Mouse (Mus musculus): ENCODE measurements at regions not wholly inside any gene's neighbourhood (a gene's known extent, or its start where the extent isn't known, plus 50 kb on each side); places are given as distances from the start of the nearest gene placed in this dataset.

DNA sequence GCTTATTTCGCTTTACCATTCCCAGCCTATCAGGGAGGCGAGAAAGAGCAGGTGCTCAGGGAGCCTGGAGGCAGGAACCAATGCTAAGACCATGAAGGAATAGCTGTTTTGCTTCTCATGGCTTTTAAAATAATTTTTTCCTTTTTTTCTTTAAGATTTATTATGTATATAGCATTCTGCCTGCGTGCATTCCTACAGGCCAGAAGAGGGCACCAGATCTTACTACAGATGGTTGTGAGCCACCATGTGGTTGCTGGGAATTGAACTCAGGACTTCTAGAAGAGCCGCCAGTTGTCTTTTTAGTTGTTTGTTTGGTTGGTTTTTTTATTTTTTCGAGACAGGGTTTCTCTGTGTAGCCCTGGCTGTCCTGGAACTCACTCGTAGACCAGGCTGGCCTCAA lies 113.6 kb upstream of the Armc2 start:
- DNase-seq = no peak

DNA sequence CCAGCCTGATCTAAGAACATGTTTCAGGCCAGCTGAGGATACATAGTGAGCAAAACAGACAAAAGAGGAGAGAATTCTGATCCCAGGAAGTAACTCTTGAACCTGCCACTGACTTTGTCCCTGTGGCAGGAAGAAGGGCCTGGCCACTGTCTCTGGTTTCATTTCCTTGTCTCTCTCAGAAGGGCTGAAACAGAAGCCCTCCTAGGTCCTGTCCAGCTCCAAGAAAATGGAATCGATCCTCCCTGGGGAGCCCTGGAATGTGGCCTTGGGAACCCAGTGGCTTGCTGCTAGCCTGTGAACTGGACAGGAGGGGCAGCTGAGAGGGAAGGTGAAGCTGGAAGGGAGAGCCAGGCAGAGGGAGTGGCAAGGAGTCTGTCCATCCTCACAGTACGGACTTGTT lies 113.1 kb upstream of the Armc2 start:
- DNase-seq = no peak

DNA sequence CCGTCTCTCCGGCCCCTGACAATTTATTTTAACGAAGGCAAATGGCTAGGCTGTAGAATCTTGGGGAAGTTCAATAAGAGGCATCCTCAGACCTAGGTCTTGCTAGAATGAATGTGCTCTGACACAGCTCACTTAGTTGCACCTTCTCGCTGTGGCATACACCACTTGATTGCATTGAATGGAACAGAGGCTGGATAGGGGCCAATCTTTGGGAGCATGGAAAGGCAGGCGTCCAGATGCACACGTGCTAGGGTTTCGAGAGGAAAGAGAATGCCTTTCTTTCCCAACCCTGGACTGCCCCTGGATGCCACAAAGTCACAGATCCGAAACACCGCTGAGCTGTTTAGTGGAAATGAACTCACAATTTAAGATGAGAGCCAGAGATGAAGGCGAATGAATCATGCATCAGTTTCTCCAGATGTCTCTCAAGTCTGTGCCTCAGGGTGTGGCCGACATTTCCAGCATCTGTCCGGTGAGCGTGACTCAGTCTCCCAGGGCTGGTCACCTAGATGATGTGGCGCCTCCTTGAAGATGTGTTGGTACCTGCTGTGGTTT lies 109.7 kb upstream of the Armc2 start:
- no peak for DNase-seq

DNA sequence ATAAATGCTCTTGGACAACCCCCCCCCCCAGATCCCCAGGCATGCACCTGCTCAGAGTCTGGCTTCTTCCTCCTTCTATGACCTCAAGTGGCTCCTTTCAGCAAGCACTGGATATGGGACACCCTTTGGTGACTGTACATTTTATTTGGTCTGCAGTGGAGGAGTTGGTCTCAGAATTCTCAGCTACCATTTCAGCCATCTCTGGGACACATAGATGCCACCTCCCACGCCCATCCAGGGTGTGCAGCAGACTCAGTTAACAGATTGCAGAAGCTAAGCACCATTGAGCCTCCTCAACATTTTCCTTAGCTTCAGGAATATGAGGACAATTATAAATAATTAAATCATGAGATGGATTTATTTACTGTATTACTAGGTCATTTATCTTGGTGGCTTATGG lies 108.6 kb upstream of the Armc2 start:
- no peak for DNase-seq

DNA sequence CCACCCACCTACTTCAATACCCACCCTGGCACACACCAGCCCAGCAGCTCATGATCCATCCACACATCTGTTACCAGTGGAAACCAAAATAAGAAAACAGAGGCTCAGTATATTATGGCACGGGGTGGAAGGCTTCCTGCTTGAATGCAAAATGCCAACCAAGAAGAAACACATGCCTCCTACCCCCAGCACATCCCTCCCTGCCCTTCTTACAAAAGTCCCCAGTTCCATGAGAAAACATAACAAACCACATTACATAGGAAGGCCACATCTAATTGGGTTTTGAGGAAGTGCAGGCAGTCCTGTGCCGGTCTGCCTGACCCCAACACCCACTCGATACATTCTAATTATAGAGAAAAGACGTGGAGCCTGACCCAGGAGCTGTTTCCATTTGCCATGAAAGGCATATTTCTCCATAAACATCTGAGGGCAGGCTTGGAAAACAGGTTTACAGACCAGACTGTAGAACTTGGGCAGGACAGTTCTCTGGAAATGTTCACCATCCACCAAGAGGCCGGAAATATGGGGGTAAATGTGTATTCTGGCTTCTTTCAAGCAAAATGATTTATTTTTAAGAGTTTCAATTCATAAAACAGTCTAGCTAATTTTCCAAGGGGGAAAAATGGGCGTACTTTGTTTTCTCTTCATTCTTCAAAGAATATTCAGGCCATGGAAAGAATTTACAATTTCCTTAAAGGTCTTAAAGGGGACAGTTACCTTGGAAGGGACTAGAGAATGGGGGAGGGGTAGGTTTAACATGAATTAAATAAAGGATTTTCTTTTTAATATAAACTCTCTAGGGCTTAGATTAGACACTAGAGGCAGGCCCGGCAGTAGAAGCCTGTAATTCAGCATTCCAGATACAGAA lies 104.8 kb upstream of the Armc2 start:
- no peak for DNase-seq

DNA sequence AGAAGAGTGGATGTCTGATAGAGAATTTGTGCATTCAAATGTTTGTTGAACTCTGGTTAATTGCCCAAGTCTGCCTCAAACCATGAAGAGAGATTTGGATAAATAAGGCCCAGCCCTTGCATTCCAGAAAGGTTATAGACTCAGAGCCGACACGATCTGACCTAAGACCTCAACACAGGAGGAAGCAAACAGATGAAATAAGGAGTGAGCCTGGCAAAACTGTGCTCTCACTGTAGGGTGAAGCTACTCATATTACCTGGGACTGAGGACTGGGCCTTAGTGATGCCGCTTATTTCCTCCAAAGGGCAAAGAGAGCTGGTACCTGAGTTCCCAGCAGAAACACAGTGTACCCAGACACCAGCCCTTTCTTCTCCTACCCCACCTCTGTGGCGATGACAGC lies 103.7 kb upstream of the Armc2 start:
- DNase-seq = no peak

DNA sequence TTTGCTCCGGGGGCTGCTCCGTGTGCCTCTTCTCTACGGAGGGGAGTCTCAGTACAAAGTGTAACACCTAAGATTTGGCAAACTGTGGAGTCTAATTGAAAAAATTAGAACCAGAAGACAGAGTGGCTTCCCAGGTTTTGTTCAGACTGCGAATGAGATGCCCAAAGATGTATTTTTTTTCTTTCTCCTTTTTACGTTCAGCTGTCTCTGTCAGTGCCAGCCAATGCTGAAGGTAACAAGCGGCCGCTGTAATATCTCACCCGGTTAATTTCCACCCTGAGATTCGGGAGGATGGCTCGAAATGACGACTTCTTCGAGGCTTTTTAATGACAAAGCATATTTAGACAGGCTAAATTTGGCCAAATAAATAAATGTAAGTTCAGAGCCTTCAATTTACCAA lies 101.1 kb upstream of the Armc2 start:
- no peak for DNase-seq

DNA sequence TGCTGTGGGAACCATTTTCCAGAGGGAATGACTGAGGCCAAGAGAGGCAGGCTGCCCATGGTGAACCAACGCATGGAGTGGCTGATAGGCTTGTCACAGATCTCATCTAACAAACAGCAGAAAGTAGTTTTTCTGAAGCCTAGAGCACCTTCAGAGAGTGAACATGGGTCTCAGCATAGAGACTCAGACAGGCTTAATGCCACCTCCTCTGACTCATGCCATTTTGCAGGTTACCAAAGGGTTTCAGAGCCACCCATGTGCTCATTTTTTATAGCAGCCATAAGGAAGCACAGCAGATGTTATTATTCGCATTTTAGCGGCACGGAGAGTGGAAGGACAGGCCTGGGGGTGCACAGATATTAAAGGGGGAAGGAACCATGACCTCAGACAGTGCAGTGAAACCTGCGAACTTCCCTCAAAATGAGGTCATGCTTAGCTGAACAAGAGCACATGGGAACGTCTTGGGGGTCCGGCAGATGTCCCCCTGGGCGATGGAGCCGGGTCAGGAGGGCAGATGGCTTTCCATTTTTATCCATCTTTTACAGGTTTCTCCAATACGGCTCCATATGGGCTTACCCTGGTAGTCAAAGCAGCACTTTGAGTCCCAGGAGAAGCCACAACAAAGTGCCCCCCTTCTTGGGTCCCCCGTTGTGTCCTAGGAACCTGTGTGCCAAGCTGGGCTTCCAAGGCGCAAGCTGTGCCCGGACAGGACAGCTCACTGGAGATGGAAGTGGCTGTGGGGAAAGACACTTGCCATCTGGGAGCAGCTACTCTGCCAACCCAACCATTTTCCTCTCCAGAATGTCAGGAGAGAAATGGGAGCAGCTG lies 100.3 kb upstream of the Armc2 start:
- DNase-seq = no peak

DNA sequence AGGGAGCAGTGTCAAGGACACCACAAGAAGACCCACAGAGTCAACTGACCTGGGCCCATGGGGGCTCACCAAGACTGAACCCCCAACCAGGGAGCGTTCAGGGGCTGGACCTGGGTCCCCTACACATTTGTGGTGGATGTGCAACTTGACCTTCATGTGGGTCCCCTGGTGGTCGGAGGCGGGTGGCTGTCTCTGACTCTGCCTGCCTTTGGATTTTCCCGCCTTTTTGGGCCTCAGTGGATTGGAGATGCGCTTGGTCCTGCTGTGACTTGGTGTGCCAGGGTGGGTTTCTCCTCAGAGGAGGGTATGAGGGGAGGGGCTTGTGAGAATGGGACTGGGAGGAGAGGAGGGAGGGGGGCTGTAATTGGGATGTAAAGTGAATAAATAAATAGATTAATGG lies 99.3 kb upstream of the Armc2 start:
- no peak for DNase-seq

DNA sequence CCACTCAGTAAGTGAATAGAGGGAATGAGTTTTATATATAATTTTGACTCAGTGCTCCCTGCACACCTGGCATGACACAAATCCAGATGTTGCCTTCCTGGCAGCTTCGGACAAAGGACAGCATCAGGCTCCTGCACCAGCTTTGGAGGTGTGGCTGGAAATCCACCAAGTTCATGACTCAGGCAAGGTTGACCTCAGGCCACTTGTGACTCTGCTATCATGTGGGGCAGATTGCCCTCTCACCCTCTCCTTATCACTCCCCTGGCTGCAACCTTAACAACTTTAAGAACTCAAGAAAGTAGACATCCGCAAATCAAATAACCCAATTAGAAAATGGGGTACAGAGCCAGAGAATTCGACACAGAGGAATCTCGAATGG lies 97.7 kb upstream of the Armc2 start:
- DNase-seq = no peak

DNA sequence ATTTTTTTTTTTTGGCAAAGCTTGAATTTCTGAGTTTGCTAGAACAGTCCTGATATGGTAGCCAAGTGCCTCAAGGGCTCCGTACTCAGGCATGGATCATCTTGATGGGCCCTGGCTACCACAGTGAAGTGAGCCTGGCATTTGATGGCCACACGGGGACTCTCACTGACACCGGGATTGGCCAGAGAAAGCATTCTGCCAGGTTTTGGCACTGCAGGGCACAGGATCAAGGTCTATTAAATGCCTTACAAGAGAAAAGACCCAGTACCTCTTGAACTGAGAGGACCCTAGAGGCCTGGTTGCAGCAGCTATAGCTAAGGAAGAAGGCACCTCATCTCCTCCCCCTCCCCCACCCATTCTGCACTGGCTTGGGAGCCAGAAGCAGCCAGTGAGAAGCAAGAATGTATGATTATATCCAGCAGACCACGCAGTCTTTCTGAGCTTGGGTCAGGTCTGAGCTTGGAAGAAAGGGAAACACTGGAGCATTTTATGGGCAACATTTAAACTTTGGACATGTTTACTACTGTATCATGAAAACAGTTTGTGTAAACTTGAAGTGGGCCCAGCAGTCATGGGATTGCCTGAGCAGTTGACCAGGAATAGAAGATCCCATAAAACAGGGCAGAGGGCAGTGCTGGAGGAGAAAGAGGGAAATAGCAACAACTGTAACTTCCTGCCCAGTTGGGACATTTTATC lies 97.1 kb upstream of the Armc2 start:
- no peak for DNase-seq

DNA sequence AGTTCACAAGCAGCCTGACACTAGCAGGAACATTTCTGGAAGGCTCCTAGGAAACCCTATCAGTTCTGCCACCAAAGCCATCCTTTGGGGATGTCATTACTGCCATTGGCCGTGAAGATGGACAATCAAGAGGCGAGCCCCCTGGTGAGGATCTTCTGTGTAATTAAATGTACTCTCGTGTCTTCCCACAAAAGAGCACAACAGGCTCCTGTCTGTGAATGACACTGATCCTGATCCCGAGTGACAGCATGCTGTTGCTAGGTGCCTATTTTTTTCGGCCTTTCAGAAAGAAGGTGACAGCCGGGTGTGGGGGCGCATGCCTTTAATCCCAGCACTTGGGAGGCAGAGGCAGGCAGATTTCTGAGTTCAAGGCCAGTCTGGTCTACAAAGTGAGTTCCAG lies 92.5 kb upstream of the Armc2 start:
- no peak for DNase-seq

DNA sequence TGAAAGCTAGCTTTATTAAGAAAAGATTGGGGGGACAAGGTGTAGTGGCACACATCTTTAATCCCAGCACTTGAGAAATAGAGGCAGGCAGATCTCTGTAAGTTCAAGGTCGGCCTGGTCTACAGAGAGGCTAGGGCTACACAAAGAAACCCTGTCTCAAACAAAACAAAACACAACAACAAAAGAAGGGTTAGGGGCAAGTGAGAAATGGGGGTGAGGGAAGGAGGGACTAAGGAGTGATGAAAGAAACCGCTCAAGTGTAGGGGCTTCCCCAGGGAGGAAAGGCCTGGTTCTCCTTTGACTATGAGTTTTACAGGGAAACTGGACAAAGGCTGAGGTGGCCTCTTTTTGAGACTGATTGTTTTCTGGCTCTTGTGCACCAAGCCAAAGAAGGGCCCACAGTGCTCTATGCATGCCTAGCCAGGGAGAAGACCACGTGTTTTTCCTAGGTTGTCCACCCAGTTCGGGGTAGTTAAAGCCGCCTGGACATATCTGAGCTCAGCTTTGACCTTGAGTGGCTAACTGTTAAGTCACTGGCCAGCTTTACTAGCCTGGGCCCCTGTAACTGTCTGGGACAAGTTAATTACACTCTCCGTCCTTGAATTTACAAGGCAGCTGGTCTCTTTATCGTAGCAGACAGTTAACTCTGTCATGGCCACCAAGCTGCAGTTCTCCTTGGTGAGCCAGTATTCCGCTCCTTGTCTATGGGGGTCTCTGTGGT lies 90.2 kb upstream of the Armc2 start:
- no peak for DNase-seq

DNA sequence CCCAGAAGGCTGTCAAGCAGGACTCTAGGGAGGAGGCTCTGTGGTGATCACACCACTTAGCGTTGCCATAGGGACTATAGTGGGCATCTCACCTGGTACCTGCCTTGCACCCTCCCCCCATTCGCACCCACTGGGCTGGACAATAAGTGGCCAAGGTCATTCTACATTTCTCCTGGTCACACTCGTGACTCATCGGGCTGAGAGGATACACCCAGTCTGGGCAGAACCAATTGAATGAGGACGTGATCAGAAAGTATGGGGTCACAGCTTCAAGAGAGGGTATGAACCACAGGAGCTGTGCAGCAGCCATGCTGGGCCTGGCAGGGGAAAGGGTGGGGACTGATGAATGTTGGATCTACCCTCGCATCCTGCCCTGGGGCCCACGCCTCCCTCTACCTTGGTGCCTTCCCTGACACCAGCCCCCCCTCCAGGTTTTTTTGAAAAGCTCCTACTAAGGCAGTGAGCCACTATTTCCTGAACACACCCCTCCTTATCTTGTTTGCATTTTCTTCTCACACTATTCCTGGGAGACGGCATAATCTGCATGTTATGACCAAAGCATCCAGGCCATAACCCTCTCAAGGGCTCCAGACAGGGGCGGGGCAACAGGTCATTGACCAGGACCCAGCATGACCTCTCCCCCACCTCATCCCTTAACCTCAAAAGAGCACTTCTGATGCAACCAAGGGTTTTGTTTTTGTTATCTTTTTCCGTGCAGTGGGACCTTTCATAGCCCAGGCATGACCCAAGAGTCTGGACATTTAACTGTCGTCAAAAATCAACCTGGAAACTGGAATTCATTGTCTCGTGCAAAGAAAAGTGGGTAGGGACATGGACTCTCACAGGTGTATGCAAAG lies 89.4 kb upstream of the Armc2 start:
- no peak for DNase-seq

DNA sequence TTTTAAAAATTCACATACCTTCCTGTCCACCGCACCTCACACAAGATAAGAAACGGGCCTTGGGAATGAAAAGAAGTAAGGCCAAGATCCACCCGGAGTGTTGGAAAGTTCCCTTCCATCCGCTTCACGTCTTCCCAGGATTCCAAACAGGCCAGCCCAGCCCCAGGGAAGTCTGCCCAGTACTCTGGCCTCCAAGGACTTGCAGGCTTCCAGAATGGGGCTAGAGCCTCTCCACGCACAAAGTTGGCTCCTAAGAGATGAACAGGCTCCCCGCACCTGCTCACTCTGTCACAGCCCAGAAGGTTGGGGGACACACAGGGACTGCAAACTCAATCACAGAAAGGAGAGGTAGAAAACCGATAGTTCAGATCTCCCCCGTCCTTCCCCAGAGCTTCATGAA lies 88.4 kb upstream of the Armc2 start:
- no peak for DNase-seq

DNA sequence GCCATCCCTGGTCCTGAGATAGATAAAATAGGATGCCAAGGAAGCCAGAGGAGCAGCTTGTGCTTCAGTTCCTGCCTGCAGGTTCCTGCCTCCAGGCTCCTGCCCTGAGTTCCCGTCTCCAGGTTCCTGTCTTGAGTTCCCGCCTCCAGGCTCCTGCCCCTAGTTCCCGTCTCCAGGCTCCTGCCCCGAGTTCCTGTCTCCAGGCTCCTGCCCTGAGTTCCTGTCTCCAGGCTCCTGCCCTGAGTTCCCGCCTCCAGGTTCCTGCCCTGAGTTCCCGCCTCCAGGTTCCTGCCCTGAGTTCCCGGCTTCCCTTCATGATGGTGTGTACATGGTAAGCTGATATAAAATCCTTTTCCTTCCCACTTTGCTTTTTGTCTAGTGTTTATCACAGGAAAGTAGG lies 86.8 kb upstream of the Armc2 start:
- DNase-seq = no peak

DNA sequence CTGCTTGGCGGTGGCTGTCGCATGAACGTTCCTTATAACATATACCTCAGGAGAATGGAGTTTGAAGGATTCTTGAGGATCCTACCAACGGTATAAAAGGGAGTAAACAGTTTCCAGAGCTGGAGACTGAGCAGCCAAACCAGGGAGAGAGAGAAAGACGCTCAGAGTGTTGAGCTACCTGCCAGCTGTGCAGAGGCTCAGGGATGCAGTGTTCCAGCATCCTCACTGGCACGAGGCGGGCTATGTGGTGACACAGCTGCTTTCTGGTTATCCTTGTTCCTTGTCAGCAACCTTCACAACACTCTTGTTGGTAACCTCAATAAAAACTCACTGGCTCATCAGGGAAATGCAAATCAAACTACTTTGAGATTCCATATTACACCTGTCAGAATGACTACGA lies 84.1 kb upstream of the Armc2 start:
- DNase-seq = no peak

DNA sequence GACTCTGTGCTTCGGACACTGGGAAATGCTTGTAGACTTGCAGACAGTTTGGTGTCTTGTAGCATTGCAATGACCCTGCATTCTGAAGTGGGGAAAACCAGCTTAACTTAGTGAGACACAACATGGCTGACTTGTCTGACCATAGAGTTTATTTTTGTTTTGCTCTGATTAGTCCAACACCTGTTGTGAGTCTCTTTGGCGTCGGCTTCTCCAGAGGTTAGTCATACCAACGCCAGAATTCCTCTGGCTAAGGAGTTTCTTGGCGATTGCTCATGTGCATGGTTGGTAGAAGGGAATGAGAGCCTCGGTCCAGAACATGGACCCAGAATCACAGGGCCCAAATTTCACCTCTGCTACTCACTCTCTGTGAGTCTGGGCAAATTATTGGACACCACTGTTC lies 82.9 kb upstream of the Armc2 start:
- no peak for DNase-seq

DNA sequence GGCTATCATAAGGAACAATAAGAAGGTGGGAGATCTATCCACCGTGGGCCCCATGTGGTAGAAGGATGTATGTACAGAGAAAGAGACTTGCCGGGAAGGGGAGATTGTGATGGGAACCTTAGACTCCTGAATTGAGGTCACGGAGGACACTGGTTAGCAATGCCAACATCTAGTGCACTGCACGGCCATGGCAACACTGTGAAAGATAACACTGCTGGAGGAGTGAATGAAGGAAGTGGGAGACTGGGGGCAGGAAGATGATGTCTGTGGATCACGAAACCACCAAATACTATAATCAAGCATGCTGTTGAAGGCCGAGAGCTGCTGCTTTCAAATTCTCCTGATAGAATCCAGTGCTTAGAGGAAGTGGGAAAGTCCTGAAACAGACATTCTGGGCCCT lies 78.7 kb upstream of the Armc2 start:
- DNase-seq = no peak

DNA sequence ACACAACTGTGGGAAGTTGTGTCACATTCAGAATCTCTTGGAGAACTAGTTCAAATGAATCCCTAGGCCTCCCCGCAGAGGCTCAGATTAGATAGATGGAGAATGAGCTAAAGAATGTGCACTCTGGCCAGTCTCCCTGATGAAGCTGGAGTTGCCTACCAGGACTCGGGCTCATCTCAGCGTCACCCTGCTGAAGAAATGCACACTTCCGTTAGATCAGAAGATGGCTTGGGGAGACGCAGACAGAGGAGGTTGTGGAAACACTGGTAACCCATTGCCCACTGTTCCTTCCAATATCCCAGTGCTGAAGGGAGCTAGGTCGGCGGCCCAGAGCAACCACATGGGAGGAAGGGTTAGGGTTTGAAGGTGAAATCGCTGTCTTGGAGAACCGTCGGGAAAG lies 77.7 kb upstream of the Armc2 start:
- DNase-seq = no peak

DNA sequence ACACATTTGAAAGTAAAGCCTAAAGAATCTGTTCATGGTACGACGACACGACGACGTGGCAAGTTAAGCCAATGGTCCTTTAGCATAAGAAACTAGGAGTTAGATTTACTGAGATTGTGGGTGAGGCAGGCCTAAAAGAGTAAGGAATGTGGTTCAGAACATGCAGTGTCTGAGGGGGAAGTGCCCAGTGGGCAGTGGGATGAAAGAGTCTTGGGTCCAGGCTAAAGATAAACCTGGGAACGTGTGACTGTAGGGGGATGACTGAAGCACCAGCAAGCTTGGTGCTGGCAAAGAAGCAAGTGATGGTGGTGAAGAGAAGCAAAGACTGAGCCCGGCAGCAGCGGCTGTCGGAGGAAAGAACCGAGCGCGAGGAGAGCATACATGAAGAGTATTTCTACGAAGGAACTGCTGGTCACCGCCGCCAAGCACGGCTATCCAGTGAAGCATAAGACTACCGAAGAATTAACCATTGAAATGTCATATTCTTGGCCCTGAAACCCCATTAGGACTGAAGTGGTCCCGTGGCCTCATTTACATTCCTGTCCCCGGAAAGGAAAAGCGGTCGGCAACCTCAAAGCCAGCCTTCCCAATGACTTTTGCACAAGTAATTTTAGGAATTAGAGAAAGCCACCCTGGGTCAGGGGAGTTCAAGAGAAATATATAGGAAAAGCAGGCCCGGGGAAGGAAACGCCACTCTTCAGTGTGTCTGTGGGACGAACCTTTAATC lies 76.2 kb upstream of the Armc2 start:
- no peak for DNase-seq

All from thymus, postnatal 25 days (tissue).